Mouse (Mus musculus) spleen, postnatal 10 days (tissue): ENCODE results near the gene Avpr1b.
"Not testable (repeated sequence)": the region's sequence is repeated elsewhere in the genome, so short reads cannot be mapped to it uniquely, and the experiment has no call there.

Experiments
- DNase-seq, 2 experiments: peaks; one replicate each; pipeline ENCODE4 v3.0.0; 2021 to 2022; ENCODE audit warnings: low spot score in 2 of 2

The Avpr1b gene

GRCm38 (mm10) chr1:131618576-131618975 lies 19.5 kb downstream of the Avpr1b start:
- DNase-seq, result no peak

- no peak for DNase-seq
Observed at GRCm38 (mm10) chr1:131619348-131619747, 20.3 kb downstream of the Avpr1b start.

- no peak for DNase-seq
Observed at GRCm38 (mm10) chr1:131623644-131624043, 24.6 kb downstream of the Avpr1b start.

GRCm38 (mm10) chr1:131624175-131624835 lies 25.3 kb downstream of the Avpr1b start:
- no peak for DNase-seq

GRCm38 (mm10) chr1:131626200-131626599 lies 27.2 kb downstream of the Avpr1b start:
- DNase-seq, result no peak

- DNase-seq, result not testable (repeated sequence)
Observed at GRCm38 (mm10) chr1:131632216-131632615, 33.2 kb downstream of the Avpr1b start.

- no peak for DNase-seq
Observed at GRCm38 (mm10) chr1:131634495-131634894, 35.5 kb downstream of the Avpr1b start.

GRCm38 (mm10) chr1:131637791-131638540 lies 38.9 kb downstream of the Avpr1b start, which contains the start of gene Ctse:
Ctse (plus strand) TSS chr1:131638306.
- peak; percentile 67 to 75 for DNase-seq

GRCm38 (mm10) chr1:131638541-131639421 lies 39.7 kb downstream of the Avpr1b start:
- no peak for DNase-seq

GRCm38 (mm10) chr1:131640062-131640461 lies 41.0 kb downstream of the Avpr1b start:
- DNase-seq, result peak in 1 of 2 experiments; percentile 14

- DNase-seq, result no peak
Observed at GRCm38 (mm10) chr1:131641565-131641964, 42.5 kb downstream of the Avpr1b start.

- DNase-seq, result no peak
Observed at GRCm38 (mm10) chr1:131642251-131642650, 43.2 kb downstream of the Avpr1b start.

GRCm38 (mm10) chr1:131652670-131653443 lies 53.8 kb downstream of the Avpr1b start:
- no peak for DNase-seq

- DNase-seq, result no peak
Observed at GRCm38 (mm10) chr1:131655601-131656000, 56.6 kb downstream of the Avpr1b start.

GRCm38 (mm10) chr1:131657945-131658354 lies 58.9 kb downstream of the Avpr1b start:
- DNase-seq, result peak; percentile 88 to 97

GRCm38 (mm10) chr1:131659512-131660085 lies 60.6 kb downstream of the Avpr1b start:
- no peak for DNase-seq

GRCm38 (mm10) chr1:131660266-131660665 lies 61.2 kb downstream of the Avpr1b start:
- DNase-seq, result peak in 1 of 2 experiments; percentile 55

GRCm38 (mm10) chr1:131660716-131661472 lies 61.9 kb downstream of the Avpr1b start:
- DNase-seq, result peak; percentile 54 to 60
